Mouse (Mus musculus) midbrain, postnatal 0 days (tissue): ENCODE measurements at regions not wholly inside any gene's neighbourhood (a gene's known extent, or its start where the extent isn't known, plus 50 kb on each side); places are given as distances from the start of the nearest gene placed in this dataset.
A peak's percentile ranks its signal among the peaks of the same experiment; 100 is the strongest.

Experiments
- ATAC-seq: fragments of 200-750 bp; cut with Nextera tagmentation; 2 replicates; pipeline ENCODE4 v1.8.0; 2017; ENCODE audit warnings: moderate number of reproducible peaks, mild to moderate bottlenecking, moderate TSS enrichment, moderate library complexity; ENCODE audit not compliant: low FRiP score
- DNase-seq: peaks from one replicate; pipeline ENCODE4 v3.0.0-alpha.2; 2015; ENCODE audit warnings: low spot score
- H3K27ac ChIP-seq: fragments of 300-500 bp; sonication (generic); 2 replicates; pipeline ENCODE4 v1.5.1; 2014; ENCODE audit warnings: low read depth, mild to moderate bottlenecking, low read length, mixed read lengths
- H3K27me3 ChIP-seq: fragments of 300-500 bp; sonication (generic); 2 replicates; pipeline ENCODE4 v1.6.1; 2014; ENCODE audit warnings: low read length, control low read depth, mixed read lengths; ENCODE audit not compliant: insufficient read depth
- H3K36me3 ChIP-seq: fragments of 300-500 bp; sonication (generic); 2 replicates; pipeline ENCODE4 v1.6.1; 2014; ENCODE audit warnings: low read length, control low read depth, mixed read lengths; ENCODE audit not compliant: insufficient read depth
- H3K4me1 ChIP-seq: fragments of 300-500 bp; sonication (generic); 2 replicates; pipeline ENCODE4 v1.6.1; 2014; ENCODE audit warnings: mild to moderate bottlenecking, control low read depth, antibody characterized with exemption, low read length, mixed read lengths; ENCODE audit not compliant: insufficient read depth
- H3K4me2 ChIP-seq: fragments of 300-500 bp; sonication (generic); 2 replicates; pipeline ENCODE4 v1.6.1; 2014; ENCODE audit warnings: low read depth, mild to moderate bottlenecking, low read length, mixed read lengths; ENCODE audit not compliant: poor library complexity, severe bottlenecking
- H3K4me3 ChIP-seq: fragments of 300-500 bp; sonication (generic); 2 replicates; pipeline ENCODE4 v1.5.1; 2014; ENCODE audit warnings: low read depth, mild to moderate bottlenecking, low read length, moderate library complexity
- H3K9ac ChIP-seq: fragments of 300-500 bp; sonication (generic); replicated peaks from 2 replicates; pipeline ENCODE4 v1.6.1; 2014; ENCODE audit warnings: mild to moderate bottlenecking, low read length, moderate library complexity, mixed read lengths; ENCODE audit not compliant: poor library complexity, severe bottlenecking
- H3K9me3 ChIP-seq: fragments of 300-500 bp; sonication (generic); 2 replicates; pipeline ENCODE4 v1.6.1; 2016; ENCODE audit warnings: low read length, control low read depth
- CTCF ChIP-seq: IDR thresholded peaks from 2 replicates; pipeline ENCODE4 v1.5.1; 2016; ENCODE audit warnings: antibody characterized with exemption, mild to moderate bottlenecking
- WGBS: fragments of 180-500 bp; shearing (Covaris S2); extraction: QIAGEN DNeasy Blood & Tissue Kit; methylation state at CpG from one replicate; pipeline ENCODE4 v1.1.7; 2014; 5-methylcytosine and 5-hydroxymethylcytosine counted together

GRCm38 (mm10) chr5:74832011-74832410 lies 129.3 kb upstream of the Lnx1 start:
- H3K9me3 ChIP-seq = no peaks in the 10 kb centered on the region
- peak; percentile 28 for DNase-seq
- H3K36me3 ChIP-seq = no peaks in the 10 kb centered on the region
- ATAC-seq = no peak
- TF ChIP-seq CTCF = no peak
- H3K27me3 ChIP-seq = no peaks in the 10 kb centered on the region
- WGBS = 88% methylated on average over 7 of the region's 7 CpGs
- H3K4me1 ChIP-seq = no peaks in the 10 kb centered on the region
- H3K4me2 ChIP-seq = no peak overlapping the region
- H3K27ac ChIP-seq = no peak overlapping the region
- no peak overlapping the region for H3K9ac ChIP-seq
- H3K4me3 ChIP-seq = no peak overlapping the region

- no peak overlapping the region for H3K4me2 ChIP-seq
- no peak for TF ChIP-seq CTCF
- H3K27me3 ChIP-seq = no peaks in the 10 kb centered on the region
- ATAC-seq = no peak
- H3K4me1 ChIP-seq = no peaks in the 10 kb centered on the region
- 85% methylated on average over 5 of the region's 5 CpGs for WGBS
- DNase-seq = no peak
- H3K4me3 ChIP-seq = no peak overlapping the region
- H3K9ac ChIP-seq = no peak overlapping the region
- no peaks in the 10 kb centered on the region for H3K9me3 ChIP-seq
- H3K36me3 ChIP-seq = no peaks in the 10 kb centered on the region
- no peak overlapping the region for H3K27ac ChIP-seq
Observed at GRCm38 (mm10) chr5:74830646-74831045, 127.9 kb upstream of the Lnx1 start.

GRCm38 (mm10) chr5:74829003-74829402 lies 126.3 kb upstream of the Lnx1 start:
- no peaks in the 10 kb centered on the region for H3K9me3 ChIP-seq
- DNase-seq = no peak
- no peak overlapping the region for H3K4me3 ChIP-seq
- no peak overlapping the region for H3K9ac ChIP-seq
- H3K27me3 ChIP-seq = no peaks in the 10 kb centered on the region
- no peak for ATAC-seq
- no peak overlapping the region for H3K4me2 ChIP-seq
- 90% methylated on average over 9 of the region's 9 CpGs for WGBS
- no peak for TF ChIP-seq CTCF
- H3K4me1 ChIP-seq = no peaks in the 10 kb centered on the region
- H3K27ac ChIP-seq = no peak overlapping the region
- no peaks in the 10 kb centered on the region for H3K36me3 ChIP-seq

- ATAC-seq (no peak), DNase-seq (peak; percentile 19)
- no peak overlapping the region for H3K4me3 ChIP-seq
- WGBS = 66% methylated on average over 4 of the region's 4 CpGs
- no peak for TF ChIP-seq CTCF
- H3K4me2 ChIP-seq = no peak overlapping the region
- H3K27ac ChIP-seq = no peak overlapping the region
- H3K36me3 ChIP-seq = no peaks in the 10 kb centered on the region
- H3K4me1 ChIP-seq = no peaks in the 10 kb centered on the region
- H3K9ac ChIP-seq = no peak overlapping the region
- H3K9me3 ChIP-seq = no peaks in the 10 kb centered on the region
- no peaks in the 10 kb centered on the region for H3K27me3 ChIP-seq
Observed at GRCm38 (mm10) chr5:74827944-74828343, 125.2 kb upstream of the Lnx1 start.

GRCm38 (mm10) chr5:74825517-74826254 lies 123.0 kb upstream of the Lnx1 start:
- Histone ChIP-seq H3K9ac (no peak overlapping the region), H3K4me3 (no peak overlapping the region), H3K27me3 (no peaks in the 10 kb centered on the region), H3K36me3 (no peaks in the 10 kb centered on the region), H3K4me2 (no peak overlapping the region), H3K4me1 (no peaks in the 10 kb centered on the region), H3K27ac (no peak overlapping the region), H3K9me3 (no peaks in the 10 kb centered on the region)
- peak; percentile 9 for DNase-seq
- TF ChIP-seq CTCF = no peak
- 58% methylated on average over 5 of the region's 5 CpGs for WGBS
- ATAC-seq = no peak

- no peak for TF ChIP-seq CTCF
- 94% methylated on average over 7 of the region's 7 CpGs for WGBS
- Histone ChIP-seq H3K4me1 (no peaks in the 10 kb centered on the region), H3K27me3 (no peaks in the 10 kb centered on the region), H3K36me3 (no peaks in the 10 kb centered on the region), H3K9ac (no peak overlapping the region), H3K27ac (no peak overlapping the region), H3K4me2 (no peak overlapping the region), H3K4me3 (no peak overlapping the region), H3K9me3 (no peaks in the 10 kb centered on the region)
- DNase-seq (no peak), ATAC-seq (no peak)
Observed at GRCm38 (mm10) chr5:74823719-74824118, 121.0 kb upstream of the Lnx1 start.
